Mouse (Mus musculus) brain, embryonic 14.5 days (tissue): ENCODE measurements around the gene Pnpla6. TPM values are rescaled to one million over a fixed set of nuclear protein-coding genes. Genes with fewer than 3 reads are reported as not detected.

ENCODE experiments used
- DNase-seq: peaks from one replicate; pipeline ENCODE4 v3.0.0-alpha.2; 2011; ENCODE audit warnings: low read depth
- CTCF ChIP-seq: fragments of 200-500 bp; IDR thresholded peaks from 2 replicates; pipeline ENCODE4 v1.5.1; 2012; ENCODE audit warnings: inconsistent platforms, mild to moderate bottlenecking, moderate library complexity, borderline replicate concordance; ENCODE audit not compliant: insufficient read depth, insufficient read length; ENCODE audit errors: extremely low read depth
- POLR2A ChIP-seq: fragments of 200-500 bp; IDR thresholded peaks from 2 replicates; pipeline ENCODE4 v1.6.1; 2012; ENCODE audit warnings: mild to moderate bottlenecking, inconsistent platforms, borderline replicate concordance; ENCODE audit not compliant: poor library complexity, insufficient read depth, insufficient read length, severe bottlenecking; ENCODE audit errors: extremely low read depth
- polyA plus RNA-seq: library from polyadenylated mRNA; depleted of rRNA; stranded (reverse); fragments of >200 nt; gene quantifications from 2 replicates; pipeline ENCODE4 v1.2.3, GENCODE M21; 2012

Gene Pnpla6
- polyA plus RNA-seq, 1 experiment, result 54.9 TPM

GRCm38 (mm10) chr8:3495578-3496427 is 19.4 kb upstream of the Pnpla6 start:
- no peak for TF ChIP-seq POLR2A
- TF ChIP-seq CTCF, result no peak
- DNase-seq, result no peak

- DNase-seq, result no peak
- TF ChIP-seq CTCF (no peak), POLR2A (no peak)
Measured at GRCm38 (mm10) chr8:3496428-3496748, 18.8 kb upstream of the Pnpla6 start.

DNA sequence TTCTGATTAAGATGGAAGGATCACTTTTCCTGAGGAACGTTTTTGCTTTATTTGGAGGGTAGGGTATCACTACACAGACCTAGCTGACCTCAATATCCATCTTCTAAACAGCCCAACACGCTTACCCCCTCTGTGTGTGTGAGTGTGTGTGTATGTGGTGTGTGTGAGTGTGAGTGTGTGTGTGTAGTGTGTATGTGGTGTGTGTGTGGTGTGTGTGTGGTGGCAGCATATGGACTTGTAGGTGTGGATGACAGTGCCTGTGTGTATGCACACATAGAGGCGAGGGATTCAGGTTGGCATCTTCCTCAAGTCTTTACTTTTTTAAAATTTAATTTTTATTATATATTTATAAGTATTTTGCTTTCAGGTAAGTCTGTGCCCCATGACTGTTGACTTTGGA is 16.6 kb upstream of the Pnpla6 start:
- no peak for TF ChIP-seq POLR2A
- no peak for TF ChIP-seq CTCF
- DNase-seq, result no peak

GRCm38 (mm10) chr8:3499751-3500150 is 15.4 kb upstream of the Pnpla6 start:
- TF ChIP-seq CTCF (no peak), POLR2A (no peak)
- DNase-seq, result no peak

DNA sequence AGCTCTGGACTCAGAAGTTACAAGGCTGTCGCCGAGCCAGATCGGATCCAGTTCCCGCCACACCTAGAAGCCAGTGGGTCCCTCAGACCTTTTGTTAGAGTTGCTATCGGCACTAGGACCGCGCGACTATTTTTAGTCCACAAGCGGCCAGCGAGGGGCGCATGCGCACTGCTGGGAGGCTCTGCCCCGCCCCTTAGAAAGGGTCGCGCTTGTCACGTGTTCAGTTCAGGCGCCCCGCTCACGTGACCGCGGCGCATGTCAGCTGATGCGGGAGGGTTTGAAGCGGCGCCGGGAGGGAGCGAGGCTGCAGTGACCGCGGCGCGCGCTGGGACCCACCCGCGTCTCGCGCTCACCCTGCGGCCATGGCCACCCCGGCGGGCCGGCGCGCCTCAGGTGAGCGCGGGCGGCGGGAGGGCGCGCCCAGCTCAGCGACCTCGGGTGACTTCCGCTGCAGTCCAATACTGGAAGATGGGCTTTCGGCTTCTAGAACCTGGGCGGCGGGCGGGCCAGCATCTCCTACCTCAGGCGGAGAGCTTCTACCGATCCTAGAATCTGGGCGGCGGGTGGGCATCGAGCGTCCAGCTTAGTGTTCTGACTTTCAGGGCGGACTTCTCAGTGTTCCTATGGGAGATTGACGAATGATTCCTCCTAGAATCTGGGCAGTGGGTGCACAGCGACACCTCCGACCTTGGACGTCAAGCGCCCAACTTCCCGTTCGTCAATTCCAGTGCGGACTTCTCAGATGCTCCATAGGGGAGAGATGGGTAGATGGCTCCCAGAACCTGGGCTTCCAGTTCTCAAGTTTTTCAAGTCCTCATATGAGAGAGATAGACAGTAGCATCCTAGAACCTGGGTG is 14.7 kb upstream of the Pnpla6 start, which contains the start of gene Mcoln1:
TSS of gene Mcoln1 (plus strand) at position 223 of the 856 bp plus-strand sequence.
- TF ChIP-seq POLR2A (peak; percentile 86), CTCF (0 out of 2 replicates have a peak, but pooled peaks have one; percentile 1)
- DNase-seq, result peak; percentile 99

GRCm38 (mm10) chr8:3502217-3502616 is 13.0 kb upstream of the Pnpla6 start:
- DNase-seq, result no peak
- no peak for TF ChIP-seq POLR2A
- TF ChIP-seq CTCF, result no peak

DNA sequence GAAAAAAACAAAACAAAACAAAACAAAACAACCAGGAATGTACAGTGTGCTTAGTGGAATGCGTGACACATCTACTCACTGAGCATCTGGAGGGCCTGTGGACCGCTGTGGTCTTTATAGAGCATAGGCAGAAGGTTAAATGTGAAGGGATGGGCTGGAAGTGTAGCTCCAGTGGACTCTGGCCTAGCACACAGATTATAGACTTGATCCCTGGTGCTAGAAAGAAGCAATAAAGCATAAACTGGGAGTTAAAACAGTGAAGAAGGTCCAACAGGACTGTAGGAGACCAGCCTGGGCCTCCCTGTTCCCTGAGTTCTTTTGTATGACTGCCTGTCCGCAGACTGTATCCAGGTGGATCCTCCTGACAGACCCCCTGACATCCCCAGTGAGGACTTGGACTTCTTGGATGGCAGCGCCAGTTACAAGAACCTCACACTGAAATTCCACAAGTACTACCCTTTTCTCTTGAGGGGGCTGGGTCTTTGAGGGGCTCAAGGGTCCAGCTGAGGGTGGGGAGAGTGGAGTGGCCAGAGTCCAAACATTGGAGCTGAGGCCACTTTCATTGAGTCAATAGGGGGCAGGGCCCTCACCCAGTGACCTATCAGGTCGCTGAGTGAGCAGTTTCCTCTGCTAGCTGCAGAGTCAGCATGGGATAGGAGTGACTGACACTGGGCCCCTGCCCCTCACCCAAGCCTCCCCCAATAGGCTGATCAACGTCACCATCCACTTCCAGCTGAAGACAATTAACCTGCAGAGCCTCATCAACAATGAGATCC is 7.0 kb upstream of the Pnpla6 start:
- TF ChIP-seq CTCF, result no peak

DNA sequence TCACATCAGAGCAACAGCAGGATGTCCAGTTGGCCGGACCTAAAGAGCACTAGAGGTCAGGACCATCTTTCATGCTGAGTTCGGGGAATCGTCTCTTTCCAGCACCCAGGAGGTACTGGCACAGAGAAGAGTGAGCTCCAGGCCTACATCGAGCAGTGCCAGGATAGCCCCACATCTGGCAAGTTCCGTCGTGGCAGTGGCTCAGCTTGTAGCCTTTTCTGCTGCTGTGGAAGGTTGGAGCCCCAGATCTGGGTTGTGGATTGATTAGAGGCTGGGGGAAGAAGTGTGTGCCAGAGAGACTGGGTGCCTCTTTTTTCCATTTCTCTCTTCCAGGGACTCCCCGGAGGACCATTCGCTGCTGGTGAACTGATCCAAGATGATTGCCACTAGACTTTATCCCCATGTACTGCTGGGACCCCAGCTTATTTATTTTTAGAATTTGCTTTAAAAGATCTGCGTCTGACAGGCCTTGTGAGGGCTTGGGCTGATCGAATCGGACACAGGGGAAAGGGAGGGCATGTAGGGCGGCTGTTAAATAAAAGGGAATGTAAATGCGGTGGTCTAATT is 420 bp upstream of the Pnpla6 start:
- TF ChIP-seq POLR2A (no peak), CTCF (no peak)
- DNase-seq, result peak; percentile 5

More for the DNA sequence above, 7.0 kb upstream of the Pnpla6 start:
- DNase-seq, result no peak

- DNase-seq, result peak; percentile 65
- TF ChIP-seq POLR2A (no peak), CTCF (no peak)
Measured at GRCm38 (mm10) chr8:3515771-3516417, 710 bp downstream of the Pnpla6 start.

- no peak for TF ChIP-seq CTCF
- TF ChIP-seq POLR2A, result peak; percentile 28; the same call in 1 of the 2 replicates
- DNase-seq, result peak; percentile 97
Measured at GRCm38 (mm10) chr8:3516450-3517116, 1.4 kb downstream of the Pnpla6 start.

- TF ChIP-seq POLR2A, result no peak
- no peak for TF ChIP-seq CTCF
- DNase-seq, result no peak
Measured at GRCm38 (mm10) chr8:3517117-3517495, 1.9 kb downstream of the Pnpla6 start.
